Mouse (Mus musculus) lung, postnatal 0 days (tissue): Measurements from ENCODE around the gene Clk2. TPM values are rescaled to one million over a fixed set of nuclear protein-coding genes. Genes with fewer than 3 reads are reported as not detected.

Source experiments
- ATAC-seq: fragments of 200-750 bp; cut with Nextera tagmentation; 2 replicates; pipeline ENCODE4 v1.8.0; 2017; ENCODE audit warnings: moderate library complexity
- DNase-seq: peaks from one replicate; pipeline ENCODE4 v3.0.0-alpha.2; 2016; ENCODE audit warnings: low spot score
- H3K27ac ChIP-seq: fragments of 300-500 bp; sonication (generic); 2 replicates; pipeline ENCODE4 v1.5.1; 2014; ENCODE audit warnings: antibody characterized with exemption, mild to moderate bottlenecking, low read length, mixed read lengths
- H3K27me3 ChIP-seq: fragments of 300-500 bp; sonication (generic); replicated peaks from 2 replicates; pipeline ENCODE4 v1.6.1; 2014; ENCODE audit warnings: low read length, mixed read lengths; ENCODE audit not compliant: insufficient read depth
- H3K36me3 ChIP-seq: fragments of 300-500 bp; sonication (generic); 2 replicates; pipeline ENCODE4 v1.6.1; 2014; ENCODE audit warnings: low read length, mixed read lengths; ENCODE audit not compliant: insufficient read depth
- H3K4me1 ChIP-seq: fragments of 300-500 bp; sonication (generic); 2 replicates; pipeline ENCODE4 v1.6.1; 2014; ENCODE audit warnings: antibody characterized with exemption, low read depth, low read length, mixed read lengths; ENCODE audit not compliant: insufficient read depth
- H3K4me2 ChIP-seq: fragments of 300-500 bp; sonication (generic); replicated peaks from 2 replicates; pipeline ENCODE4 v1.6.1; 2014; ENCODE audit warnings: low read depth, mild to moderate bottlenecking, low read length, moderate library complexity, mixed read lengths
- H3K4me3 ChIP-seq: fragments of 300-500 bp; sonication (generic); 2 replicates; pipeline ENCODE4 v1.5.1; 2014; ENCODE audit warnings: low read depth, low read length
- H3K9ac ChIP-seq: fragments of 300-500 bp; sonication (generic); replicated peaks from 2 replicates; pipeline ENCODE4 v1.6.1; 2014; ENCODE audit warnings: low read depth, mild to moderate bottlenecking
- H3K9me3 ChIP-seq: fragments of 300-500 bp; sonication (generic); 2 replicates; pipeline ENCODE4 v1.6.1; 2016; ENCODE audit warnings: low read length, mixed read lengths
- CTCF ChIP-seq: IDR thresholded peaks from 2 replicates; pipeline ENCODE4 v1.5.1; 2016; ENCODE audit warnings: antibody characterized with exemption, mild to moderate bottlenecking
- EP300 ChIP-seq: IDR thresholded peaks from 2 replicates; pipeline ENCODE4 v1.6.1; 2016; ENCODE audit warnings: antibody characterized with exemption, mild to moderate bottlenecking, control low read depth
- WGBS: fragments of 180-500 bp; shearing (Covaris S2); extraction: QIAGEN DNeasy Blood & Tissue Kit; methylation state at CpG from one replicate; pipeline ENCODE4 v1.1.7; 2014; 5-methylcytosine and 5-hydroxymethylcytosine counted together
- polyA plus RNA-seq: library from polyadenylated mRNA; unstranded; fragments of >200 nt; fragmentation: Nextera tagmentation; extraction: Ambion mirVana; gene quantifications from 2 replicates; pipeline ENCODE4 v1.2.1, GENCODE M21; 2015

Clk2 gene
- polyA plus RNA-seq, 1 experiment from 2014 or later: 17.7 TPM

GRCm38 (mm10) chr3:89193351-89193750 is 28.8 kb downstream of the Clk2 start:
- WGBS: 76% methylated on average over 1 of the region's 1 CpGs
- Histone ChIP-seq H3K27me3 (no peaks in the 10 kb centered on the region), H3K9me3 (no peaks in the 10 kb centered on the region), H3K36me3 (no peaks in the 10 kb centered on the region), H3K27ac (no peak overlapping the region), H3K4me3 (no peak overlapping the region), H3K4me2 (no peak overlapping the region), H3K9ac (no peak overlapping the region), H3K4me1 (no peaks in the 10 kb centered on the region)
- no peak for DNase-seq
- ATAC-seq: no peak
- TF ChIP-seq CTCF: peak; percentile 44
- no peak for TF ChIP-seq EP300

- Histone ChIP-seq H3K4me1 (no peaks in the 10 kb centered on the region), H3K9me3 (no peaks in the 10 kb centered on the region), H3K4me2 (no peak overlapping the region), H3K27ac (no peak overlapping the region), H3K4me3 (no peak overlapping the region), H3K9ac (no peak overlapping the region), H3K27me3 (no peaks in the 10 kb centered on the region), H3K36me3 (no peaks in the 10 kb centered on the region)
- no peak for ATAC-seq
- peak; percentile 51 for DNase-seq
- peak; percentile 63 for TF ChIP-seq CTCF
- TF ChIP-seq EP300: no peak
- whole genome bisulfite sequencing: 92% methylated on average over 2 of the region's 2 CpGs
Observed at GRCm38 (mm10) chr3:89193853-89194252, 29.3 kb downstream of the Clk2 start.

- 7% methylated on average over 33 of the region's 33 CpGs for WGBS
- no peaks in the 10 kb centered on the region for H3K27me3 ChIP-seq
- peak; percentile 97 for DNase-seq
- peak overlapping the region; percentile 82 for H3K27ac ChIP-seq
- no peak for TF ChIP-seq EP300
- TF ChIP-seq CTCF: peak; percentile 75
- H3K36me3 ChIP-seq: no peaks in the 10 kb centered on the region
- peak overlapping the region; percentile 47 for H3K4me3 ChIP-seq
- H3K4me1 ChIP-seq: no peaks in the 10 kb centered on the region
- H3K9me3 ChIP-seq: no peaks in the 10 kb centered on the region
- H3K4me2 ChIP-seq: peak overlapping the region; percentile 68
- peak; percentile 98 for ATAC-seq
- peak overlapping the region; percentile 41 for H3K9ac ChIP-seq
Observed at GRCm38 (mm10) chr3:89195979-89196877, 31.6 kb downstream of the Clk2 start.

- Histone ChIP-seq H3K9me3 (no peaks in the 10 kb centered on the region), H3K4me2 (no peak overlapping the region), H3K4me1 (peaks cover 4% of the 10 kb centered on the region; the same call in 1 of the 2 replicates), H3K4me3 (no peak overlapping the region), H3K27ac (no peak overlapping the region), H3K36me3 (0 out of 2 replicates have a peak, but pooled peaks cover 4% of the 10 kb centered on the region), H3K27me3 (no peaks in the 10 kb centered on the region), H3K9ac (no peak overlapping the region)
- 56% methylated on average over 3 of the region's 3 CpGs for WGBS
- TF ChIP-seq CTCF (no peak), EP300 (no peak)
- no peak for ATAC-seq
- DNase-seq: peak; percentile 43
Observed at GRCm38 (mm10) chr3:89199839-89200238, 35.2 kb downstream of the Clk2 start.

GRCm38 (mm10) chr3:89202253-89203141 is 37.9 kb downstream of the Clk2 start, which contains the start of gene Gba:
TSS of gene Gba (plus strand) at chr3:89202928.
- H3K4me1 ChIP-seq: peaks cover 4% of the 10 kb centered on the region; the same call in 1 of the 2 replicates
- H3K36me3 ChIP-seq: peaks cover 16% of the 10 kb centered on the region
- H3K27ac ChIP-seq: no peak within 1 kb of the TSS
- no peaks in the 10 kb centered on the region for H3K27me3 ChIP-seq
- WGBS: 23% methylated on average over 13 of the region's 13 CpGs
- H3K4me2 ChIP-seq: peak within 1 kb of the TSS; percentile 77
- TF ChIP-seq EP300 (peak; percentile 77), CTCF (no peak)
- peak within 1 kb of the TSS; percentile 46 for H3K4me3 ChIP-seq
- DNase-seq: peak; percentile 94
- peak; percentile 93 for ATAC-seq
- no peaks in the 10 kb centered on the region for H3K9me3 ChIP-seq
- H3K9ac ChIP-seq: peak within 1 kb of the TSS; percentile 46

- Histone ChIP-seq H3K36me3 (peaks cover 23% of the 10 kb centered on the region), H3K4me1 (peaks cover 4% of the 10 kb centered on the region; the same call in 1 of the 2 replicates), H3K9me3 (no peaks in the 10 kb centered on the region), H3K4me3 (peak overlapping the region; percentile 46), H3K27ac (no peak overlapping the region), H3K4me2 (peak overlapping the region; percentile 77), H3K9ac (peak overlapping the region; percentile 46), H3K27me3 (no peaks in the 10 kb centered on the region)
- no peak for TF ChIP-seq EP300
- no peak for TF ChIP-seq CTCF
- DNase-seq: no peak
- 31% methylated on average over 5 of the region's 5 CpGs for WGBS
- ATAC-seq: no peak
Observed at GRCm38 (mm10) chr3:89203142-89203514, 38.5 kb downstream of the Clk2 start.
